Mouse (Mus musculus): ENCODE results near the gene 9130230L23Rik.

The 9130230L23Rik gene

DNA sequence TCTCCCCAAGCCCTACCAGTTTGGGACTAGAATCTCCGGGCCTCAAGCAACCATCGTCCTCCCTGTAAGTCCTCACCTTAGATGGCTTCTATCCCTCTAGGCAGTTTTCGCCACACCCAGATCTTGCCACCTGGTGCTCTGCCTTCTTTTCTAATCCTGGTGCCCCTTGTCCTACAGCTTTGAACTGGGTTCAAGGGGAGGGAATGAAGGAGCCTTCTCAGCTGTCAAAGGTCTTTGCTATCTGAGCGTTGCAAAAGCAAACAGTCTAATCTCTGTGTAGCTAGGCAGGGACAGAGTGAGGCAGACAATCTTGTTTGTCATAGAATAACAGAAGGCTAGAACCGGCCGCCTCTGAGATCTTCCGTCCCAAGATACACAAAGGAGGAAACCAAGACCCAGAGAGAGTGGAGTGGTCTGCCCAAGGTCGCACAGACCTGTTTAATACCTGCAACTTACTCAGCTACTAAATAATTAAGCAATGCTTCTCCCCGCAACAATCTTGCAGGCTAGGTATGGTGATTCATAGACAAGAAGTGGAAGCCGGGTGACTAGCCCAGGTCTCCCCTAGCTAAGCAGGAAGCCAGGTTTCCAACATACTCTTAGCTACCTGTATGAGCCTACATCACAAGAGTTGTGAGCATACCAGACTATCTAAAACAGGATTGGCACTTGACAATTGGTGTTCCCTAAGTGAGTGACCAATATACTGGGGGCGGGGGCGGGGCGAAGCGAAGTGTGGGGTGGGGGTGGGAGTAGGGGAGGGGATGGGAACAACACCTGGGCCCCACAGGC, at the start of gene 9130230L23Rik:
Gene 9130230L23Rik (minus strand): TSS at position 152 of the 792 bp plus-strand sequence.
- no peak for DNase-seq

DNA sequence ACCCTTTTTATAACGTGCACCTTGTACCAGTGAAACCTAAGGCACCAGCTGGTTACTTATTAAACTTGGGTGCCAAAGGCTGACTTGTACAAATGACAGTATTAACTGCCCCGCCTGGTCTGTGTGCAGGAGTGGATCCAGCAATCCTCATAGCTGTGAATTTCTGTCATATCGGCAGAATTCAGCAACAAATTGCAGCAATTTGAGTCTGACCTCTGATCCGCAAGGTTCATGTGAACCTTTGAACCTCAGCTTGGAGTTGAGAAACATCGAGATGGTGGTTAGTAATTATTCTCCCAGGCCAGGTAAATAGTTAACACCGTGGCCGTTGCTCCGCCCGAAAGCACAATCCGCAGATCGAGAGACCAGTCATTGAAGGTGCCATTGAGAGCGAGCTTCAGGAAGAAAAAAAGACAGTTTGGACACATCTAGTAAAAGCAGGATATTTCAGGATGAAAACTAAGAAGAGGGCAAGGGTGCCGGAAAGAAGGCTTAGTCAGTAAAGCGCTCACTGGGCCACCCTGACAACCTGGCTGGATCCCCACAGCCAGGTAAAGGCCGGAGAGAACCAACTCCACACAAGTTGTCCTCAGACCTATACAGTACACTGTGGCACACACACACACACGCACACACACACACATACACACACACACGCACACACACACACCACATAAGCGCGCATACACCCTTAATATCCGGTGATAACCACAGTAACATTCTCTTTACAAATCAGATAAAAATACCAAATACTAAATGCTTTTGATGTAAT, 48.9 kb upstream of the 9130230L23Rik start:
- DNase-seq, result no peak

DNA sequence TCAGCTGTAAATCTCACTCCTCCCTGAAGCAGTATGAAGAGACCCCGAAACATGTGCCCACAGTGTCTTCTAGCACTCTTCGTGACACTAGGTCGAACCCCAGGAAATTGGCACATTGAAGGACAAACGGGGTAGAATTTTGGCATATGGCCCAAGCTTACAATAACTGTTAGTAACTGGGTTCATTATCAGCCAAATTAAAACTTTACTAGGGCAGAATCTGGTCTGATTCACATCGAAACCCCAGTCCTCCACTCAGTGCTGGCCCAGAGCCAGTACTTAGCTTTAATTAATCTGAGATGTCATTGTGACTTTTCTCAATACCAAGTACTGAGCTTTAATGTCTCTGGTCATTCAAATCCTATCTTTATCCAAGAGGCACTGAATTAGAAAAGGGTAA, 46.8 kb upstream of the 9130230L23Rik start:
- peak; percentile 32 for DNase-seq

DNA sequence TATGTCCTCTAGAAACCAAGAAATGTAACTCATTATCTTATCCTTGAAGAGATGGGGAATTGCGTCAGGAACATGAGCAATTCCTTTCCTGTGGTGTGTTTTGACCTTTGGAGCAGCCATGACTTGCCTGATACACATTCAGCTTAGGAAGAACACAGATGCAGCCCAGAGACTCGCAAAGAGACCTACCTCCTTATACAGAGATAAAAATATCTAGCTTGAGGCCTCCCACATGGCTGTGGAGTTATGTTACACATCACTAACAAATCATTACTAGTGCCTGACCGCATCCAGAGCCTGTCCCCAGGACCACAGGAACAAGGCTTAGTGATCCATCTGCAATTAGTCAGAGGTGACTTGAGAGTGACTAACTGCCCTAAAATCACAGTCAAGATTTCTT, 42.3 kb upstream of the 9130230L23Rik start:
- no peak for DNase-seq

DNA sequence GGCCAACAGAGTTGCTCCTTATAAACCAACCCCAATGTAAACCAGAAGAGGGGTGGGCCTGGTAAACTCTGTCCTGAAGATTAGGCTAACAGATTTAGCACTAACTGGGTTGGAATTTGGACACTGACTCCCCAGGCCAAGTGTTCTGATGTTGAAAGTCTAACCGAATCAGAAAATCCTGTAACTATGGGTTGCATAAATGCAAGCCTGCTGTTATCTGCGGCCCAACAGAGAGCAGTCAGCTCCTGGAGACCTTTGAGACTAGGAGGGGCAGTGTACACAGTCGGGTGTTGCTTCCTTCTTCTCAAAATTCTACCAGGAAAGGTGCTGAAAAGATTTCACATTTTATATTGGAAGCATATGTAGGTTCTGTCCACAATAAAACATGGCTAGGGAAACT, 39.8 kb upstream of the 9130230L23Rik start:
- DNase-seq, result no peak

DNA sequence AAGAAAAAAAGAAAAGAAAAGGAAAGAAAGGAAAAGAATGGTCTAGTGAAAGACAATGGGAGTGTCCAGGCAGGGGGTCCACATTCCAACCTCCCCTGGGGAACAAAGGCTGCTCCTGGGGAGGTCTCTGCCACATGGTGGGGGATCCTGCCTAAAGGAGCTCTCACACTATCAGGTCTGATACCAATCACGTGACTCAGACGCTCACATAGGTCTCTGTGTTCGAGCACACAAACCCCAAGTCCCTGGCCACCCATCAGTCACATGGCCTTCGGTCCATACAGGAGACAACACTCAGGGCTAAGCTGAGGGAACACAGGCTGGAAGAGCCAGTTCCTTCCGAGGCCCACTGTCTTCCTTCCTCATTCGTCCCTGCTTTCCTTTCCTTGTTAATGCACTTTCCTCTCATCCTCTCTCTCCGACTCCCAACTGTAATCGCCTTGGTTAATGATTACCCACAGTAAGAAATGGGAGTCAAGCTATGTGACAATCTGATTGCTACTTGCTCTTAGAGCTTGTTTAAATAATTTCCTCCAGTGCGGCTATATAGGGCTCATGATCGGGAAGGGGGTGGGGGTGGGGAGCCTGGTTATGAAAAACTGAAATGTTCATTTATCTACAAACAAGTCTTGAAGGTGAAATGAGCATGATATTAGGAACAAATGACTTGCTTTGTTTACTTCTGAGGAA, 38.7 kb upstream of the 9130230L23Rik start:
- DNase-seq, result no peak

DNA sequence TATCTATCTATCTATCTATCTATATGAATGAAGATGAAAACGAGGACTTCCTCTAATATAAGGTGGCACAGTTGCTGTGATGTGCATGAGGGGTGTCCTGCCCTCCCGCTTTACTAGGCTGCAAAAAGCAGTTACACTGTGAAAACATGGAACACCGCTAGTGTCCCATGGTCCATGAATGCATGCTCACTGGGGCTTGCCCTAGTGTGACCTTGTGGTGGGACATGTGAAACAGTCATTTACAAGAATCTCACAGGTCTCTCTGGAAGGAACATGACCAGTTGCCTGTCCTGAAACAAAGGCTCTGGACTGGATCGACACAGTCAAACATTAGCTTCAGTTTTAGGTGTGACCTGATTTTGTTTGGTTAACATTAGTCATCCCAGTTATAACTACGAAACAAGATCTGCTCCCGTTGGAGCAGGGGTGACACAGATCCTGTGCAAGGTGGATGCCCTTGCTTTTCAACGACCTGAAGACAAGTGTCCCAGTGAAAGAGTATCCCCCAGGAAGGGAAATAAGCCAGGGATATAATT, 36.7 kb upstream of the 9130230L23Rik start:
- DNase-seq, result no peak

DNA sequence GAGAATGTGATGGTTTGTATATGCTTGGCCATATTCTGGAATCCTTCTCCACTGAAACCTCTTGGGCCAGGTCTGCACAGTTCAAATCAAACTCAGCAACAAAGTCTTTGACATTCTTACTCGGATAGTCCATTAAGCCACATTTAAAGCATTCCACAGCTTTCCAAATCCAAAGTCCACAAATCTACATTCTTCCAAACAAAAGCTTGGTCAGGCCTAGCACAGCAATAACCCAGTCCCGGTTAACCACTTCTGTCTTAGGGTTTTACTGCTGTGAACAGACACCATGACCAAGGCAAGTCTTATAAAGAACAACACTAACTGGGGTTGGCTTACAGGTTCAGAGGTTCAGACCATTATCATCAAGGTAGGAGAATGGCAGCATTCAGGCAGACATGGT, 35.7 kb upstream of the 9130230L23Rik start:
- DNase-seq, result no peak

DNA sequence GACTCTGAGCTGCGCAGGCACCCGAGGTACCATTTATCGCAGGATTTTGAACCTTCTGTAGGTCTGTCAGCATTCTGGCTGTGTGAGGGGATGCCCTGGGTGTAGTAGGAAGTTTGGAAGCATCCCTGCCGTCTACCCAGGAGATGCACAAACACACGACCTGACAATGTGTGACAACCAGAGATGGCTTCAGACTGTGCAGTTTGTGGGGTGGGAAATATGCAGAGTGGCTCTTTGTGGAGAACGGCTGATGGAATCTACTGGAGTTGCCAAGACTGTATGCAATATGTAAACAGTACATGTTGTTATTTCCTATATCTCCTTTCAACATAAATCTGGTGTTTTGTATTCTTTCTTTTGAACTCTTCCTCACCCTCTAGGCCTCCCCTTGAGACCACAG, 33.0 kb upstream of the 9130230L23Rik start:
- DNase-seq, result no peak

DNA sequence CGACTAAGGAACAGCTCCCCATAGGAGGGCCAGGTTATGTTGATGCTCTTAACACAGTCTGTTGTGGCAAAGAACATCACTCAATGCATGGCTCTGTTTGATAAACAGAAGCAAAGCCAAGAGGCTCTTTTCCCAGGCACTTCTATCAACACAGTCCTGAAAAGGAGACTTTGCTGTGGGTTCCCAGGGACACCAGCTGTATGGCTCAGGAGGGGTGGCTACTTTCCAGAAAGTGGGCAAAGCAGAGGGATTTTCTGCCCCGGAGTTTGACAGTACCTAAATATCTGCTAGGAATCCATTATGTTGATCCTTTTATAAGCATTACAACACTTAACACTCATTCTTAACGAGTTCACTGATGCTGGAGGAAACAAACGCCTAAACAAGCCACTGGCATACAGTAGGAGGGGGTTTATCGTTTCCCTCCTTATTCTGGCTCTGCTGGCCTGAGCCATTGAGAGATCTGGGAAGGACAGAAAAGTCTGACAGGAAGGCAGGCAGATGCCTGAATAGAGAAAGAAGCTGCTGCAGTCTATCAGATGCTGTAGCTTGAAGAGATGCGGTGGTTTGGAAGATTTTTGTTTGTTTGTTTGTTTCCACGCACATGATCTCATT, 32.5 kb upstream of the 9130230L23Rik start:
- DNase-seq, result peak; percentile 16

DNA sequence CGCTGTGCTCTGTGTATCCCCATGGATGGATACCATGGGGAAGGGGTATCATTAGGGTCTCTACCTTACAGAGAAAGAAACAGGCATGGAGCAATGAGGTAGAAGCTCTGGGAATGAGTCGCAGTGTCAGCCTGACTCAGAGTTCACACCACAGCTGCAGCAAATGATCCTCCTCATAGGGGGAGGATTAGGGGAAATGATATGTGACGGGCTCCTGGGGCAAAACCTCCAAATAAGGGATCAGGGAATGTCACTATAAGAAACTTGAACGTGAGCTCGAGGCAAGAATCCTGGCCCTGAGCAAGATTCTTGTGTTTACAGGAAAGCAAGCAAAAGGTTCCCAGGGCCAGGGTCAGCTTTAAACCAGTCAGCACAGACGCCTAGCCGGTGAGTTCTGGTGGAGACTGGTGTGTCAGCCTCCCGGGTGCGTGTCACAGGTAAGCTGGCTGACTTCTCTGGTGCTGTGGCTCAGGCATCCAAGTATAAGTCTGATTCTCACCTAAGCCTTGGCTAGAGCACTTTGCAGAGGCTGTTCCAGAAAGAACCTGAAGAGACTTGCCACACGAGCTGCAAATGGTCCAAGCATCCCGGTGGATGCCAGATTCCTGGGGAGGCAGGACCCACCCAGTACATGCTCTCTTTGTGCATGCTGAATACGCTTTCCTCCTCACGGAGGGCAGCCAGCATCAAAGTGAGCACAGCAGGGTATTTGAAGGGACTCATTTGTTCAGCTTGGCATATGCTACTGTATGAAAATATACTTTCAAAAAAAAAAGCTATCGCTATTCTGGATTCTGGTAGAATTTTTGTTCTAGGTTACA, 30.5 kb upstream of the 9130230L23Rik start:
- DNase-seq, result peak; percentile 35 to 53

DNA sequence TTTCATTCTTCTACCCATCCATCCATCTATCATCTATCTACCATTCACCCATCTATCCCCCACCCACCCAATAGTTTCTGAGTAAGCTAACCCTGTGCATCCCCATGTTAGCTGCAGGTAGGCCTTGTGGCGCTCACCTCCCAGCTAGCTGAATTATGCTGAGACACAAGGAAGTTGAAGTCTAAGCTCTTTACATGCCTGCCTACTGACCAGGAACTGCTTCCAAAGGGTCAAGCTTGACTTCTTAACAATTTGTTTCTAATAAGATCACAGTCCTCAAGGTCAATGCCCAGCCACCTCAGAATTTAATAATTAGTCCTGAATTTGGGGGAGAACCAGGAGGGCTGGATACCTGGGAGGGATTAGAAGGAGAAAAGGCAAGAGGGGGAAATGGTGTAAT, 28.7 kb upstream of the 9130230L23Rik start:
- DNase-seq, result no peak

DNA sequence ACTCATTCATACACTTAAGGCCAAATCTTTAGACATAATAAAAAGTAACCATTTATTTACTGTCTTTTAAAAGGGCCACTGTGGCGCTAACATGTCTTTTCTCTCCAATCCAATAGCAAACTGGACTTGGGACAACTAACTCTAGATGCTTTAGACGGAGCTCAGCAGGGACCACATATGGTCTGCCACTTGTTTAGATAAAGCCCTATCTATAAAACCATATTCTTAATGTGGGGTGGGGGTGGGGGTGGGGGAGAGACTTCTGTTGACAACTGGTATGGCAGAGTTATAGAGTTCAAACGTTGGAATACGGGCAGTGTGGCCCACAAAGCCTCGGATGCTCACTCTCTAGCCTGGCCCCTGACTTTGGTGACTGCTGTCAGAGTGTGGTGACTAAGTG, 27.6 kb upstream of the 9130230L23Rik start:
- DNase-seq, result no peak

DNA sequence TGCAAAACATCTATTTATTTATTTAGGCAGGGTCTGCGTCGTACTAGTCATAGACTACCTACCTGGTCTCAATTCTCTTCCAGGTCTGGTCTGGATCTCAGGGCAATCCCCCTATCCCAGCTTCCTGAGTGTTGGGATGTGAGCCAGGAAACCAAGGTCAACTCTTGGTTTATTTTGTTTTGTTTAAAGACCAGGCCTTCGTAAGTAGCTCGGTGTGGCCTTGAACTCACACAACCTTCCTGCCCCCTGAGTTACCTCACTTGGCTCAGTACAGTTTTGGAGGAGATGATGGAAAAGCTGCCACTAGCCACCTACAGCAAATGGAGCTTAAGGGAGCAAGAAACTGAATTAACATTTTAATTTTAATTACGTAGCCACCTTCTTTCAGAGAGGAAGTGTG, 24.1 kb upstream of the 9130230L23Rik start:
- DNase-seq, result no peak

DNA sequence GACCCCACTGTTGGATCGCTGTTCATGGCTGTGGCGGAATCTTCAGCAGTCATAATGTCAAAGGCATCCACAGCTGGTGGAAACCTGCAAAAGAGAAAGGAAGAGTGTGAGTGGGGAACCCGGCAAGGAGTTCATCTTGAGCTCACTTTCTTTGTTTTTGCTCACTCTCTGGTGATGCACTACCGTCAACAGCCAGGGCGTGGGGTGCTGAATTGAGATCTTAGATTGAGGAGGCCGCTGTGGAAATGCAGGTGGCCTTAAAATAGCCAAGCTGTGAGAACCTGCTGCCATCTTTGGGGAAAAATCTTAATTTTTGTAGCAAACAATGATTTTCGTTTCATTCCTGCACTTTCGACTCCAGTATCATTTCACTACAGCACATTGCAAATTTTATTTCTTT, 23.1 kb upstream of the 9130230L23Rik start:
- DNase-seq, result no peak

DNA sequence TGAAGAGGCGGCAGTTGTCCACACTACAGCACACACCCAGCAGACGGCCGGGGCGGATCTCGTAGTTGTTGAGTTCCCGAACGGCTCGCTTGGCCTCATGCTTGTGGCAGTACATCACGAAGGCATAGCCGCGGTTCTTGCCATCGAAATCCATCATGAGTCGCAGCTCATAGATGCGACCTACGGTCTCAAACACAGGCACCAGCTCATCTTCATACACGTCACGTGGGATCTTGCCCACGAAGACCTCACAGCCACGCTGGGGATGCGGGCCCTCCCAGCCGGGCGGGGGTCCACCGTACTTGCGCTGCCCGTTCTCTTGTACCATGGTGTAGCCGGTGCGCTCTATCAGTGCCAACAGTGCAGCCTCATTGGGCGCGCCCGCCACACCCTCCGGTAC, 22.7 kb upstream of the 9130230L23Rik start:
- DNase-seq, result no peak

DNA sequence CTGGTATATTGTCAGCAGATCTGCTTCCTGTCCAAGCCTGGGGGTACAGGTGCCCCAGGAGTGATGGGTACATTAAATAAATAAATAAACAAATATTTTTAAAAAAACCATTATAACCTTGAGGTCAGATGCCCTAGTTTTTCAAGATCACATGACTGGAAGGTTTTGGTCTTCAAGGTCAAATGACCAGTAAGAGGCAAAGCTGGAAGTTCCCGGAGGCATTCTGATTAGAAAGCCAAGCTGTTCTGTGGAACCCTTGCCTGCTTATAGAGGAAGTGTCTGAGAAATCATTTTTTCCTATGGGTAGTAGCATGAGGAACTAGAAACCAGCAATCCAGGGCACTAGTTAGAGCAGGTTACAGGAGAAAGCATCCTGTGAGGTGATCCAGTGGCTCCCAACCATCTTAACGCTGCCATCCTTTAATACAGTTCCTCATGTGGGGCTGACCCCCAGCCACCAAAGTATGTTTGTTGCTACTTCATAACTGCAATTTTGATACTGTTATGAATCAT, 11.4 kb upstream of the 9130230L23Rik start:
- no peak for DNase-seq

DNA sequence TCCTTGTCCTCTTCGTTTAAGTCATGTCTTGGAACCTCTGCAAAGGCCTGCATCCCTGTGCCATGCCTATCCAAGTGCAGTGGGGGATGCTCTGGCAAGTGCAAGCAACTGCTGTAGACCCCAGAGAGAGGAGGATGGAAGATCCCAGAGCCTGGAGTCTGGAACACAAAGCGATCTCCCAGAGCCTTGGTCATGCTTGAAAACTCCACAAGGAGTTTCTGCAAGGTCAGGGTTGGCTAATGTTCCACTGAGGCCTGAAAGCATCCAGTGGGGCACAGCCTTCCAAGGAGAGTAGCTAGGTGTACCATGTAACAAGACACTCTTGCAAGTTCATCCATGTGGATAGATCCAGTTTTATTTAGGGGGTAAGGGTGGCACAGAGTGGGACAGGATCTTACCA, 10.4 kb upstream of the 9130230L23Rik start:
- no peak for DNase-seq

DNA sequence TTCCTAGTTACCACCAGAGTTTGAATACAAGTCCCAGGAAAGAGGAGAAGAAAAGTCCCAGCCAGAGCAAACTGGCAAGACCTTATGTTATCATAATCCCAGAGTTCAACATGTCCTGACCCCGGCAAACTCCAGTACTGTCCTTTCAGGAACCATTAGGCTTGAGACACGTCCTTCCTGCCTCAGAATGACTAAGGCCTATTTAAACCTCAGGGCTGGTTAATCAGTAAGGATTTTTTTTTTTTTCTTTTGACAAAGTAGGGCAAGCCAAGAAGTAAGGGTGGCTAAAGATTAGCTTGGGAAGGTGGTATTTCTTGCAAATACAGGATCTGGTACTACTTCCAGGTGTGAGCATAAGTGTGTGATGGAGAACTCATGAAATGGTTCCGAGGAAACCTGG, 9.9 kb upstream of the 9130230L23Rik start:
- no peak for DNase-seq

DNA sequence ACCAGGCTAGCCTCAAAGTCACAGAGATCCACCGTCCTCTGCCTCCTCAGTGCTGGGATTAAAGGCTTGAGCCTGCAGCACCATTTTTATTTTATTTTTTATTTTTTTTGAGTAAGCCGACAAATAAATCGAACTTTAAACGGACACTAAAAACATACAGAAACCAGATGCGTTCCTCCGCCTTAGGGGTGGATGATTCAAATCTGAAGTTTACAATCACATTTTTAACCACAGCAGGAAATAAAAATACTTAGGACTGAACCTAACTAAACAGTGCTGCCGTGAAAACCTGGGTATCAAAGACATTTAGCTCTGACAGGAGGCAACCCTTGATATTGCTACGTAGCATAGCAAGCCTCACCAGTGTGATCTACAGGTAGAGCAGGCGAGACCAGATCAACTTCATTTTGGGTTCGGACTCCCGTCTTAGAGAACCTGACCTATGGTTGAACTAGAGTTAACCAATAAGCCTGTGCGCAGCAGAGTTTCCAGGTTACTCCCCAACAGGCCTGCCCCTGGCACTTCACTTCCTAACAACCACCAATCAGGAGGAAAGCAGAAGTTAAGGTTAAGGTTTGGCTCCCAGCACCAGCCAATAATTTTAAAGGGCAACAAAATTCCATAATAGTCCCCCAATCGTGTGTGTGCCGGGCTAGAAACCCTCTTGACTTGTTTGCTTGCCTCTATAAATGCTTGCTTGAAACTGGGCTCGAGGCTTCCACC, 4.3 kb upstream of the 9130230L23Rik start:
- DNase-seq, result no peak

DNA sequence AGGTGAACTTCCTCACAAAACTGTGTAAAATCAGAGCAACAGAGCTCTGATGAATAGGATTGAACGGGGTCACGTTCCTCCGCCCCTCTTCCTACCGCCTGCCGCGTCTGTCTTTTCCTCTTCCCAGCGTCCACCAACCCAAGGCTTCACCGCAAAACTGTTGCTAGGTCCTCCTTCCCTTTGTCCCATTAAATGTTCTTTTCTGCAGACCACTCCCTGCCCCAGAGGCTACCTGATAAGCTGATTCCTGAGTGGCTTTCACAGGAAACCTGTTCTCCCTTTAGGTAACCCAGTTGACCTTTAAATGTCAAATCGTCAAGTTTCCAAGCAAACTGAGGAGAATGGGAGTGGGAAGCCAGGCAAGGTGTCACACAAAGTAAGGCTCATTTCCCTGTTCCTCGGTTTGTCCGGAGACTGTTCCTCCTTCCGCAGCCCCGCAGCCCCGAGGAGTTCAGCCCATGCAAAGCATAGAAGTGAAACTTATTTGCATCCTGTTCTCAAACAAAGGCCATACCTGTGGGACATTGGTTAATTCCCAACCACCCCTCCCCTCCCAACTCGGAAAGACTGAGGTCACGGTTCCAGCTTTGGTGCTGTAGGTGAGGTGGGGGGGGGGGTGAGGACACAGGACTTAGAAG, 1.1 kb upstream of the 9130230L23Rik start:
- no peak for DNase-seq
